Mouse (Mus musculus) heart, postnatal 0 days (tissue): Measurements from ENCODE around the gene Trim59. TPM values are rescaled to one million over a fixed set of nuclear protein-coding genes. Genes with fewer than 3 reads are reported as not detected.
A peak's percentile ranks its signal among the peaks of the same experiment; 100 is the strongest.

Experiments
- ATAC-seq: fragments of 200-750 bp; cut with Nextera tagmentation; 2 replicates; pipeline ENCODE4 v1.8.0; 2017; ENCODE audit warnings: low read depth, moderate number of reproducible peaks, moderate library complexity; ENCODE audit not compliant: insufficient read depth
- DNase-seq: peaks from one replicate; pipeline ENCODE4 v3.0.0-alpha.2; 2016; ENCODE audit warnings: low spot score
- H3K27ac ChIP-seq: fragments of 300-500 bp; sonication (generic); 2 replicates; pipeline ENCODE4 v1.5.1; 2014; ENCODE audit warnings: low read depth, mild to moderate bottlenecking
- H3K27me3 ChIP-seq: fragments of 300-500 bp; sonication (generic); 2 replicates; pipeline ENCODE4 v1.6.1; 2014; ENCODE audit warnings: low read length, mixed read lengths; ENCODE audit not compliant: control insufficient read depth, insufficient read depth
- H3K36me3 ChIP-seq: fragments of 300-500 bp; sonication (generic); replicated peaks from 2 replicates; pipeline ENCODE4 v1.6.1; 2014; ENCODE audit warnings: low read length, mixed read lengths; ENCODE audit not compliant: control insufficient read depth, insufficient read depth
- H3K4me1 ChIP-seq: fragments of 300-500 bp; sonication (generic); 2 replicates; pipeline ENCODE4 v1.6.1; 2014; ENCODE audit warnings: antibody characterized with exemption; ENCODE audit not compliant: control insufficient read depth, insufficient read depth
- H3K4me2 ChIP-seq: fragments of 300-500 bp; sonication (generic); 2 replicates; pipeline ENCODE4 v1.6.1; 2014; ENCODE audit warnings: low read depth, mild to moderate bottlenecking, low read length, moderate library complexity
- H3K4me3 ChIP-seq: fragments of 300-500 bp; sonication (generic); 2 replicates; pipeline ENCODE4 v1.5.1; 2014; ENCODE audit warnings: low read depth, low read length
- H3K9ac ChIP-seq: fragments of 300-500 bp; sonication (generic); replicated peaks from 2 replicates; pipeline ENCODE4 v1.6.1; 2014; ENCODE audit warnings: low read depth, low read length, mixed read lengths
- H3K9me3 ChIP-seq: fragments of 300-500 bp; sonication (generic); replicated peaks from 2 replicates; pipeline ENCODE4 v1.6.1; 2016; ENCODE audit warnings: low read length; ENCODE audit not compliant: control insufficient read depth
- CTCF ChIP-seq: IDR thresholded peaks from 2 replicates; pipeline ENCODE4 v1.5.1; 2016; ENCODE audit warnings: antibody characterized with exemption, control low read depth, low read depth
- EP300 ChIP-seq: IDR thresholded peaks from 2 replicates; pipeline ENCODE4 v1.6.1; 2016; ENCODE audit warnings: antibody characterized with exemption, low read depth
- WGBS: fragments of 180-500 bp; shearing (Covaris S2); extraction: QIAGEN DNeasy Blood & Tissue Kit; methylation state at CpG from one replicate; pipeline ENCODE4 v1.1.7; 2014; 5-methylcytosine and 5-hydroxymethylcytosine counted together
- polyA plus RNA-seq: library from polyadenylated mRNA; unstranded; fragments of >200 nt; fragmentation: Nextera tagmentation; extraction: Ambion mirVana; gene quantifications from 2 replicates; pipeline ENCODE4 v1.2.1, GENCODE M21; 2015
- total RNA-seq: library from RNA; depleted of rRNA; stranded (reverse); fragments of >200 nt; gene quantifications from 2 replicates; pipeline ENCODE4 v1.2.3, GENCODE M21; 2014; ENCODE audit warnings: low replicate concordance

Trim59 gene
- total and polyA plus RNA-seq, 2 experiments from 2014 or later = 8.6 to 22.7 TPM

DNA sequence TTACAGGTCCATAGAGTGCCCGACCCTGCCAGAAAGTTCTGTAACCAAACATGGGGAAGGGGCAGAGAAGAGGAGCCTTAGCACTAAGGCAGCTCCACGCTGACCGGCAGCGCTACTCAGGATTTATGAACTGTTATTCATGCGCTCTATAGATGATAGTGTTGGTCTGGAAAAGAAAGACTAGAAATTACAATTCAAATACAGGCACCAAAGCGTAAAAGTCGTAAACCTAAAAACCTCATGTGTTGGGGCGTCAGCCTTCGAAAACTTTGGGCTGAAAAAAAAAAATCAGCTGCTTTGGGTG lies 797 bp upstream of the Trim59 start:
- WGBS = 4% methylated on average over 9 of the region's 9 CpGs
- no peaks in the 10 kb centered on the region for H3K9me3 ChIP-seq
- DNase-seq = peak; percentile 33
- peak overlapping the region; percentile 72 for H3K9ac ChIP-seq
- H3K4me2 ChIP-seq = peak overlapping the region; percentile 62
- peak overlapping the region; percentile 94 for H3K4me3 ChIP-seq
- no peaks in the 10 kb centered on the region for H3K4me1 ChIP-seq
- no peaks in the 10 kb centered on the region for H3K27me3 ChIP-seq
- ATAC-seq = peak; percentile 9
- H3K27ac ChIP-seq = peak overlapping the region; percentile 87
- H3K36me3 ChIP-seq = no peaks in the 10 kb centered on the region
- TF ChIP-seq EP300 = no peak
- no peak for TF ChIP-seq CTCF

DNA sequence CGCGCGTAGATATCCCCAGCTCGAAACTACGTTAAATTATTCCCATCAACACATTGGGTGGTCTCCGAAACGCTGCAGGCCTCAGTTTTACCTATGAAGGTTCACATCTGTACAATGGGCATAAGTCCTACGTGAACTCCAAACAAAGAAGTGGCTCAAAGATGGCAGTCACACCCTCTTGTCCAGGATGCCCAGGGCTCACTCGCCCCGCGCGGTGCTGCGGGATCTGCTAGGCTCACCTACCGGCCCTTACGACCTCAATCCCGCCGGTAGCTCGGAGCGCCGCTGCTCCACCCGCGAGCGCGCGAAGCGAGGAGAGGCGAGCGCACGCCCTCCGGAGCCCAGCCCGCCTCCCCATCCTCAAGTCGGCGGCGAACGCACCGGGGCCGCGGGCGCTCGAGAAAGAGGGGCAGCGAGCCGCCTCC lies 376 bp downstream of the Trim59 start:
- Histone ChIP-seq H3K4me1 (no peaks in the 10 kb centered on the region), H3K4me2 (peak overlapping the region; percentile 62), H3K27me3 (no peaks in the 10 kb centered on the region), H3K36me3 (no peaks in the 10 kb centered on the region), H3K4me3 (peak overlapping the region; percentile 94), H3K27ac (peak overlapping the region; percentile 87), H3K9me3 (no peaks in the 10 kb centered on the region), H3K9ac (peak overlapping the region; percentile 72)
- ATAC-seq = peak; percentile 45
- DNase-seq = no peak
- under 1% methylated on average over 42 of the region's 42 CpGs for WGBS
- TF ChIP-seq EP300 (no peak), CTCF (no peak)

GRCm38 (mm10) chr3:69041298-69041697 lies 3.3 kb downstream of the Trim59 start:
- 59% methylated on average over 5 of the region's 5 CpGs for WGBS
- Histone ChIP-seq H3K27ac (no peak overlapping the region), H3K4me2 (peak overlapping the region; percentile 36), H3K4me1 (no peaks in the 10 kb centered on the region), H3K27me3 (no peaks in the 10 kb centered on the region), H3K4me3 (peak overlapping the region; percentile 4; the same call in 1 of the 2 replicates), H3K9ac (no peak overlapping the region), H3K36me3 (no peaks in the 10 kb centered on the region), H3K9me3 (no peaks in the 10 kb centered on the region)
- no peak for TF ChIP-seq CTCF
- no peak for TF ChIP-seq EP300
- ATAC-seq (no peak), DNase-seq (no peak)

GRCm38 (mm10) chr3:69040105-69040504 lies 4.5 kb downstream of the Trim59 start:
- ATAC-seq (no peak), DNase-seq (no peak)
- Histone ChIP-seq H3K4me1 (no peaks in the 10 kb centered on the region), H3K4me3 (no peak overlapping the region), H3K4me2 (no peak overlapping the region), H3K27ac (peak overlapping the region; percentile 51; the same call in 1 of the 2 replicates), H3K9ac (no peak overlapping the region), H3K9me3 (no peaks in the 10 kb centered on the region), H3K27me3 (no peaks in the 10 kb centered on the region), H3K36me3 (no peaks in the 10 kb centered on the region; the same call in 1 of the 2 replicates)
- TF ChIP-seq EP300 (no peak), CTCF (no peak)
- 96% methylated on average over 2 of the region's 2 CpGs for WGBS

GRCm38 (mm10) chr3:69026133-69026783 lies 18.3 kb downstream of the Trim59 start:
- 56% methylated on average over 1 of the region's 1 CpGs for WGBS
- H3K36me3 ChIP-seq = peaks cover 73% of the 10 kb centered on the region
- no peak for ATAC-seq

GRCm38 (mm10) chr3:69020764-69021163 lies 23.8 kb downstream of the Trim59 start:
- Histone ChIP-seq H3K27ac (no peak overlapping the region), H3K27me3 (no peaks in the 10 kb centered on the region), H3K4me3 (no peak overlapping the region), H3K9me3 (no peaks in the 10 kb centered on the region), H3K4me1 (no peaks in the 10 kb centered on the region), H3K4me2 (no peak overlapping the region), H3K9ac (no peak overlapping the region), H3K36me3 (peaks cover 73% of the 10 kb centered on the region)
- DNase-seq = no peak
- ATAC-seq = no peak
- no peak for TF ChIP-seq CTCF
- no peak for TF ChIP-seq EP300

More at GRCm38 (mm10) chr3:69026133-69026783, 18.3 kb downstream of the Trim59 start:
- TF ChIP-seq CTCF (peak; percentile 17; the same call in 1 of the 2 replicates), EP300 (no peak)
- Histone ChIP-seq H3K27ac (no peak overlapping the region), H3K4me1 (no peaks in the 10 kb centered on the region), H3K9ac (no peak overlapping the region), H3K9me3 (no peaks in the 10 kb centered on the region), H3K27me3 (no peaks in the 10 kb centered on the region), H3K4me2 (no peak overlapping the region), H3K4me3 (no peak overlapping the region)
- DNase-seq = no peak
